Mouse (Mus musculus) G1E (cell line): ENCODE measurements around the gene Eng.
A peak's percentile ranks its signal among the peaks of the same experiment; 100 is the strongest.

ENCODE experiments used
- CTCF ChIP-seq: IDR thresholded peaks from 2 replicates; pipeline ENCODE4 v1.5.1; 2012; ENCODE audit warnings: low read depth, low read length, inconsistent platforms, mixed read lengths
- GATA2 ChIP-seq: IDR thresholded peaks from 2 replicates; pipeline ENCODE4 v1.6.1; 2012; ENCODE audit warnings: low read depth, low read length, inconsistent platforms, borderline replicate concordance

DNA sequence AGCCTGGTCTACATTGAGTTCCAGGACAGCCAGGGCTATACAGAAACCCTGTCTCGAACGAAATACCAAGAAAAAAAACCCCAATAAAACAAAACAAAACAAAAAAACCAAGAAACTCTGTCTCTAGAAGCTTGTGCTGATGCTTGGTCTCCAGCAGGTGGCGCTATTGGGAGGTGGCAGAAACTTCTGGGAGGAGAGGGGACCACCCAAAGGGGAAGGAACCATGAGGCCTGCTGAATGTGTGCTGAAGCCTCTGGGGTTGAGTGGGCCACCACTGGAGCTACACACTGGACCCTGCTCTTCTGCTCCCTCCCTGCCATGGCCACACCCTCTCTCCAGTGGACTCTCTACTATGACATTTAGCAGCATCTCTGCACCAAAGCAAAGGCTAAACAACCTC, 62.2 kb downstream of the Eng start:
- peak; percentile 61 for TF ChIP-seq CTCF
- no peak for TF ChIP-seq GATA2
